Mouse (Mus musculus) midbrain, embryonic 11.5 days (tissue): Measurements from ENCODE around the gene B230307C23Rik. TPM values are rescaled to one million over a fixed set of nuclear protein-coding genes. Genes with fewer than 3 reads are reported as not detected.
"Not testable (repeated sequence)": the region's sequence is repeated elsewhere in the genome, so short reads cannot be mapped to it uniquely, and the experiment has no call there.

Source experiments
- ATAC-seq: fragments of 200-750 bp; cut with Nextera tagmentation; 2 replicates; pipeline ENCODE4 v1.8.0; 2017; ENCODE audit warnings: moderate TSS enrichment, moderate library complexity; ENCODE audit not compliant: low FRiP score
- DNase-seq: peaks from one replicate; pipeline ENCODE4 v3.0.0; 2015; ENCODE audit warnings: low spot score; ENCODE audit errors: missing footprints
- H3K27ac ChIP-seq: fragments of 300-500 bp; sonication (generic); 2 replicates; pipeline ENCODE4 v1.5.1; 2014; ENCODE audit warnings: low read depth, low read length
- H3K27me3 ChIP-seq: fragments of 300-500 bp; sonication (generic); 2 replicates; pipeline ENCODE4 v1.6.1; 2014; ENCODE audit warnings: mild to moderate bottlenecking, low read length, moderate library complexity, mixed read lengths; ENCODE audit not compliant: control insufficient read depth, insufficient read depth
- H3K36me3 ChIP-seq: fragments of 300-500 bp; sonication (generic); 2 replicates; pipeline ENCODE4 v1.6.1; 2014; ENCODE audit warnings: mild to moderate bottlenecking, low read length, moderate library complexity, mixed read lengths; ENCODE audit not compliant: control insufficient read depth, insufficient read depth
- H3K4me1 ChIP-seq: fragments of 300-500 bp; sonication (generic); 2 replicates; pipeline ENCODE4 v1.6.1; 2014; ENCODE audit warnings: low read length; ENCODE audit not compliant: control insufficient read depth, insufficient read depth
- H3K4me2 ChIP-seq: fragments of 300-500 bp; sonication (generic); 2 replicates; pipeline ENCODE4 v1.6.1; 2014; ENCODE audit warnings: mild to moderate bottlenecking, moderate library complexity
- H3K4me3 ChIP-seq: fragments of 300-500 bp; sonication (generic); 2 replicates; pipeline ENCODE4 v1.5.1; 2014; ENCODE audit warnings: low read depth, low read length
- H3K9ac ChIP-seq: fragments of 300-500 bp; sonication (generic); 2 replicates; pipeline ENCODE4 v1.6.1; 2014; ENCODE audit warnings: low read length
- H3K9me3 ChIP-seq: fragments of 300-500 bp; sonication (generic); 2 replicates; pipeline ENCODE4 v1.6.1; 2016; ENCODE audit warnings: low read length; ENCODE audit not compliant: control insufficient read depth
- WGBS: fragments of 180-500 bp; shearing (Covaris S2); extraction: QIAGEN DNeasy Blood & Tissue Kit; methylation state at CpG from one replicate; pipeline ENCODE4 v1.1.7; 2014; 5-methylcytosine and 5-hydroxymethylcytosine counted together
- polyA plus RNA-seq: library from polyadenylated mRNA; unstranded; fragments of >200 nt; fragmentation: Nextera tagmentation; extraction: Ambion mirVana; gene quantifications from 2 replicates; pipeline ENCODE4 v1.2.1, GENCODE M21; 2014

B230307C23Rik gene
- polyA plus RNA-seq, 1 experiment from 2014 or later, result 21.5 TPM

GRCm38 (mm10) chr16:97991517-97991916 is 5.6 kb upstream of the B230307C23Rik start:
- ATAC-seq (no peak), DNase-seq (no peak)
- Histone ChIP-seq H3K27ac (no peak overlapping the region), H3K9me3 (no peaks in the 10 kb centered on the region), H3K4me3 (no peak overlapping the region), H3K27me3 (no peaks in the 10 kb centered on the region), H3K9ac (no peak overlapping the region), H3K4me1 (peaks cover 5% of the 10 kb centered on the region; the same call in 1 of the 2 replicates), H3K4me2 (no peak overlapping the region), H3K36me3 (no peaks in the 10 kb centered on the region)
- WGBS, result 76% methylated on average over 2 of the region's 2 CpGs

GRCm38 (mm10) chr16:97992477-97992876 is 4.6 kb upstream of the B230307C23Rik start:
- WGBS, result 81% methylated on average over 3 of the region's 3 CpGs
- H3K4me2 ChIP-seq, result not testable (repeated sequence)

GRCm38 (mm10) chr16:97995849-97996615 is 1.1 kb upstream of the B230307C23Rik start:
- Histone ChIP-seq H3K27ac (no peak overlapping the region), H3K4me2 (peak overlapping the region; percentile 65), H3K9me3 (peaks cover 3% of the 10 kb centered on the region; the same call in 1 of the 2 replicates), H3K27me3 (no peaks in the 10 kb centered on the region), H3K9ac (peak overlapping the region; percentile 63; the same call in 1 of the 2 replicates), H3K4me3 (peak overlapping the region; percentile 50), H3K4me1 (peaks cover 12% of the 10 kb centered on the region; the same call in 1 of the 2 replicates), H3K36me3 (no peaks in the 10 kb centered on the region)
- DNase-seq (no peak), ATAC-seq (no peak)
- WGBS, result 4% methylated on average over 1 of the region's 1 CpGs

More at GRCm38 (mm10) chr16:97992477-97992876, 4.6 kb upstream of the B230307C23Rik start:
- H3K36me3 ChIP-seq, H3K27ac ChIP-seq, DNase-seq, H3K27me3 ChIP-seq, H3K4me3 ChIP-seq, H3K9me3 ChIP-seq, H3K4me1 ChIP-seq, ATAC-seq, H3K9ac ChIP-seq: not testable (repeated sequence)

- not testable (repeated sequence) for H3K27ac ChIP-seq, H3K36me3 ChIP-seq, H3K27me3 ChIP-seq, H3K9me3 ChIP-seq, DNase-seq
- ATAC-seq, result peak; percentile 83
- peak overlapping the region; percentile 63 for H3K9ac ChIP-seq
- H3K4me3 ChIP-seq, result peak overlapping the region; percentile 50
- peaks cover 12% of the 10 kb centered on the region; the same call in 1 of the 2 replicates for H3K4me1 ChIP-seq
- 0% methylated on average over 8 of the region's 8 CpGs for WGBS
- peak overlapping the region; percentile 65 for H3K4me2 ChIP-seq
Observed at GRCm38 (mm10) chr16:97997383-97997731, 242 bp downstream of the B230307C23Rik start.

- Histone ChIP-seq H3K9ac (no peak overlapping the region), H3K27me3 (no peaks in the 10 kb centered on the region), H3K9me3 (peaks cover 7% of the 10 kb centered on the region; the same call in 1 of the 2 replicates), H3K4me3 (no peak overlapping the region), H3K36me3 (no peaks in the 10 kb centered on the region), H3K4me1 (no peaks in the 10 kb centered on the region), H3K27ac (no peak overlapping the region), H3K4me2 (no peak overlapping the region)
- ATAC-seq, result no peak
- DNase-seq, result no peak
- WGBS, result 93% methylated on average over 3 of the region's 3 CpGs
Observed at GRCm38 (mm10) chr16:98022081-98022480, 25.0 kb downstream of the B230307C23Rik start.

- WGBS, result 74% methylated on average over 2 of the region's 2 CpGs
- DNase-seq (no peak), ATAC-seq (no peak)
- H3K36me3 ChIP-seq, result no peaks in the 10 kb centered on the region
- H3K9ac ChIP-seq, result no peak overlapping the region
- H3K27me3 ChIP-seq, result no peaks in the 10 kb centered on the region
- H3K9me3 ChIP-seq, result peaks cover 5% of the 10 kb centered on the region; the same call in 1 of the 2 replicates
- no peak overlapping the region for H3K27ac ChIP-seq
- no peak overlapping the region for H3K4me3 ChIP-seq
- no peaks in the 10 kb centered on the region for H3K4me1 ChIP-seq
- no peak overlapping the region for H3K4me2 ChIP-seq
Observed at GRCm38 (mm10) chr16:98022657-98023345, 25.7 kb downstream of the B230307C23Rik start.

GRCm38 (mm10) chr16:98026186-98026585 is 29.1 kb downstream of the B230307C23Rik start:
- H3K4me2 ChIP-seq, DNase-seq, H3K27ac ChIP-seq, H3K9ac ChIP-seq, H3K27me3 ChIP-seq, ATAC-seq, H3K4me3 ChIP-seq, H3K9me3 ChIP-seq, H3K4me1 ChIP-seq, H3K36me3 ChIP-seq: not testable (repeated sequence)
- WGBS, result 86% methylated on average over 8 of the region's 8 CpGs

- not testable (repeated sequence) for H3K27me3 ChIP-seq, H3K4me1 ChIP-seq, H3K27ac ChIP-seq, H3K4me2 ChIP-seq, H3K36me3 ChIP-seq, ATAC-seq, H3K9ac ChIP-seq, H3K9me3 ChIP-seq, H3K4me3 ChIP-seq
- 97% methylated on average over 2 of the region's 2 CpGs for WGBS
- peak; percentile 51 for DNase-seq
Observed at GRCm38 (mm10) chr16:98034971-98035370, 37.9 kb downstream of the B230307C23Rik start.

- no peak for ATAC-seq
Observed at GRCm38 (mm10) chr16:98041676-98042075, 44.6 kb downstream of the B230307C23Rik start.

More at GRCm38 (mm10) chr16:98041676-98042075, 44.6 kb downstream of the B230307C23Rik start:
- H3K9me3 ChIP-seq, result peaks cover 2% of the 10 kb centered on the region; the same call in 1 of the 2 replicates
- no peaks in the 10 kb centered on the region for H3K4me1 ChIP-seq
- no peak overlapping the region for H3K4me3 ChIP-seq
- H3K9ac ChIP-seq, result no peak overlapping the region
- 80% methylated on average over 2 of the region's 2 CpGs for WGBS
- no peak overlapping the region for H3K27ac ChIP-seq
- DNase-seq, result peak; percentile 82
- H3K27me3 ChIP-seq, result no peaks in the 10 kb centered on the region
- no peaks in the 10 kb centered on the region for H3K36me3 ChIP-seq
- H3K4me2 ChIP-seq, result no peak overlapping the region
